Comparison of ENCODE assay signal across 8 mouse cellular contexts in the genomic region with DNA sequence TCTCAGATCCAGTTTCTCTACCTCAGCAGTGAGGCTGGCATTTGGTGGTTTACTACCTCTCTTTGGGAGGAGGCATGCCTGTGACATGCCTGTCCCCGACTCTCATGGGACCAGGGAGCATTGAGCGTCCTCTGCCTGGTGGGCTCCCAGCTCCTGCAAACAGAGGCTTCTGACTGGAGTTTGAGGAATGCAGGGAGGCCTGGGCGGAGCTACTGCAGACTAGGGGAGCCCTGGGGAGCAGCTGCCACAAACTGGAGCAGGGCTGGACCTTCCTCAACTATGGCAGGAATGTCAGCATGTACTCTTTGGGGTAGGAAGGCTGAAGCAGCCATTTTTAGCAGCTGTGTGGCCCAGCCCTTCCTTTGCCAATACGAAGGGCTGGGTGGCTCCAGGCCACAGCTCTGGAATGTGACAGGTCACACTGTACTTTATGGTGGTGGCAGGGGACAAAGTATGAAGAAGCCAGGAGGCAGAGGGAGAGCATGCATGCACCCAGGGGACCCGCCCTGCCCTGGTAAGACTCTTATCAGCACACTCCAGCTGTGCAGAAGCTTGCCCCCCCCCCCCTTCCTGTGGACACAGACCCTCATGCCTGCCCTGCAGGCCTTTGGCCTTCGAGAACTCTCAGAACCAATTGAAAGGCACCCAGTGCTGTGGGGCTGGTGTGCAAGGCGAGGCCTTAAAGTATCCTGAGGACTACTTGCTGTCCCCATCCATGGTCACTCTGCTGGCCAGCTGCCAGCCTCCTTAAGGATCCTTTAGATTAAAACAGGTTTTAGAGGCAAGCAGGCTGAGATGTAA.
DNase-seq lines count a peak whose midpoint lies in the region; ATAC-seq and TF ChIP-seq lines count a peak whose summit lies in the region.

No protein-coding gene starts in this region.

- H3K9ac ChIP-seq in embryonic facial prominence, embryonic 11.5 days (replicated peaks; ENCODE audit: low read length): no peak overlapping the region; the same call in 1 of the 2 replicates
- no peak overlapping the region for H3K9ac ChIP-seq in limb, embryonic 12.5 days (replicated peaks)

- H3K36me3 ChIP-seq in embryonic facial prominence, embryonic 11.5 days (replicated peaks; ENCODE audit: control insufficient read depth, insufficient read depth, low read depth, low read length): no peaks in the 10 kb centered on the region
- H3K36me3 ChIP-seq in limb, embryonic 12.5 days: no peaks in the 10 kb centered on the region
- H3K36me3 ChIP-seq in myocyte (ENCODE audit: control insufficient read depth, insufficient read depth): no peaks in the 10 kb centered on the region

- H3K79me2 ChIP-seq in myocyte (ENCODE audit: control insufficient read depth, insufficient read depth): no peaks in the 10 kb centered on the region

- H3K27ac ChIP-seq in layer of hippocampus, adult 2 months: no peak overlapping the region
- H3K27ac ChIP-seq in embryonic facial prominence, embryonic 11.5 days (replicated peaks; ENCODE audit: low read depth, low read length): peak overlapping the region; percentile 56
- H3K27ac ChIP-seq in limb, embryonic 12.5 days: peak overlapping the region; percentile 84

- no peak for DNase-seq in layer of hippocampus, adult 2 months (ENCODE audit: low spot score in 2 of 2)
- no peak for DNase-seq in layer of hippocampus, adult 9-11 months
- peak; percentile 30 for DNase-seq in embryonic facial prominence, embryonic 11.5 days (ENCODE audit: low spot score)
- DNase-seq in heart, postnatal 10 days: peak; percentile 84 to 87
- no peak for DNase-seq in layer of hippocampus, adult 8-10 months (ENCODE audit: low spot score in 2 of 2)
- no peak for DNase-seq in T-cell, adult 2 months (ENCODE audit: low spot score)

- H3K9me3 ChIP-seq in embryonic facial prominence, embryonic 11.5 days (replicated peaks; ENCODE audit: control insufficient read depth, low read length): no peaks in the 10 kb centered on the region
- H3K9me3 ChIP-seq in limb, embryonic 12.5 days: peaks cover 11% of the 10 kb centered on the region

- peak; percentile 43 for TF ChIP-seq POLR2A in myocyte (IDR thresholded peaks at IDR 0.05; ENCODE audit: insufficient read length, low read depth)

- no peak overlapping the region for H3K4me3 ChIP-seq in layer of hippocampus, adult 2 months
- H3K4me3 ChIP-seq in embryonic facial prominence, embryonic 11.5 days (ENCODE audit: low read depth, low read length): no peak overlapping the region
- no peak overlapping the region for H3K4me3 ChIP-seq in limb, embryonic 12.5 days (replicated peaks)
- H3K4me3 ChIP-seq in myocyte: peak overlapping the region; percentile 9

- no peaks in the 10 kb centered on the region for H3K4me1 ChIP-seq in embryonic facial prominence, embryonic 11.5 days (ENCODE audit: control insufficient read depth, insufficient read depth, low read length)
- H3K4me1 ChIP-seq in limb, embryonic 12.5 days (replicated peaks): peaks cover 65% of the 10 kb centered on the region

- ATAC-seq in embryonic facial prominence, embryonic 11.5 days (replicated peaks; ENCODE audit: insufficient number of reproducible peaks, low FRiP score, low TSS enrichment, low read depth): peak; percentile 72
- peak; percentile 53 for ATAC-seq in limb, embryonic 12.5 days (ENCODE audit: insufficient number of reproducible peaks, insufficient read depth, low FRiP score, low TSS enrichment, low read depth)

- no peak overlapping the region for H3ac ChIP-seq in myocyte (ENCODE audit: control insufficient read depth, insufficient read length)

- H3K4me2 ChIP-seq in embryonic facial prominence, embryonic 11.5 days (ENCODE audit: low read depth, low read length): no peak overlapping the region
- H3K4me2 ChIP-seq in limb, embryonic 12.5 days: peak overlapping the region; percentile 3; the same call in 1 of the 2 replicates
- H3K4me2 ChIP-seq in myocyte (ENCODE audit: low read depth): peak overlapping the region; percentile 96

- no peaks in the 10 kb centered on the region for H3K27me3 ChIP-seq in embryonic facial prominence, embryonic 11.5 days (ENCODE audit: control insufficient read depth, insufficient read depth, low read length)
- H3K27me3 ChIP-seq in limb, embryonic 12.5 days: no peaks in the 10 kb centered on the region
- no peaks in the 10 kb centered on the region for H3K27me3 ChIP-seq in myocyte (ENCODE audit: control insufficient read depth, insufficient read depth, insufficient read length)

- 38% methylated on average over 7 of the region's 7 CpGs for WGBS in embryonic facial prominence, embryonic 11.5 days
- WGBS in limb, embryonic 12.5 days: 35% methylated on average over 7 of the region's 7 CpGs

- intact Hi-C loops in heart, postnatal 10 days (cut with DNase I): loop anchor here (1.0 to 5.0 kb wide), 4 partner anchors 65 to 246 kb away; partner anchors contain the start of gene Gadd45g

- peak; percentile 21; the same call in 1 of the 2 replicates for TF ChIP-seq CTCF in layer of hippocampus, adult 2 months (conservative IDR thresholded peaks at IDR 0.05)

TF ChIP-seq in myocyte, 11 proteins besides CTCF, POLR2A, EP300 and RAD21:
- TF ChIP-seq TCF12 (IDR thresholded peaks at IDR 0.05; ENCODE audit: insufficient read depth, poor library complexity, severe bottlenecking) (peak; percentile 49), MYOG (IDR thresholded peaks at IDR 0.05; ENCODE audit: control insufficient read depth in 1 of 3, insufficient read depth in 1 of 3, insufficient read length in 2 of 3, low read depth in 2 of 3) (peak; percentile 86 to 95 (median 90)), TCF3 (IDR thresholded peaks at IDR 0.05; ENCODE audit: insufficient read length, low read depth) (peak; percentile 66), USF1 (IDR thresholded peaks at IDR 0.05; ENCODE audit: low read depth) (no peak), CEBPB (IDR thresholded peaks at IDR 0.05; ENCODE audit: insufficient read depth, poor library complexity, severe bottlenecking) (no peak), MYOD1 (IDR thresholded peaks at IDR 0.05; ENCODE audit: control insufficient read depth in 1 of 3, insufficient read length in 2 of 3, low read depth in 2 of 3) (peak; percentile 68 to 93 (median 88))

Comparison
In these comparisons a context has a peak if more than half of its experiments do, and no peak if none do; other contexts are left out.
1. DNase-seq: peak in embryonic facial prominence, embryonic 11.5 days (single experiment) and heart, postnatal 10 days (2 of 2); none in layer of hippocampus, adult 2 months (0 of 2), layer of hippocampus, adult 9-11 months (single experiment), layer of hippocampus, adult 8-10 months (0 of 2) and T-cell, adult 2 months (single experiment).